Mouse (Mus musculus) MEL (cell line): Measurements from ENCODE around the gene Tnc.

Source experiments
- BHLHE40 ChIP-seq: IDR thresholded peaks from 2 replicates; pipeline ENCODE4 v1.6.1; 2012; ENCODE audit warnings: low read depth, mild to moderate bottlenecking, inconsistent platforms, low read length, improper control_type of control experiment, borderline replicate concordance
- CTCF ChIP-seq, 3 experiments: IDR thresholded peaks in 2 of 3; conservative IDR thresholded peaks in 1 of 3; 2 replicates each; pipeline ENCODE4 v1.5.1; 2011 to 2012; ENCODE audit warnings: low read length in 3 of 3, low read depth in 2 of 3, mild to moderate bottlenecking in 2 of 3, improper control_type of control experiment in 1 of 3, inconsistent platforms in 1 of 3, mixed read lengths in 1 of 3, moderate library complexity in 1 of 3; ENCODE audit not compliant: control insufficient read depth in 1 of 3, insufficient read depth in 1 of 3, poor library complexity in 1 of 3, severe bottlenecking in 1 of 3
- GABPA ChIP-seq: IDR thresholded peaks from 2 replicates; pipeline ENCODE4 v1.6.1; 2012; ENCODE audit warnings: low read depth, mild to moderate bottlenecking, inconsistent platforms, low read length, improper control_type of control experiment, moderate library complexity

DNA sequence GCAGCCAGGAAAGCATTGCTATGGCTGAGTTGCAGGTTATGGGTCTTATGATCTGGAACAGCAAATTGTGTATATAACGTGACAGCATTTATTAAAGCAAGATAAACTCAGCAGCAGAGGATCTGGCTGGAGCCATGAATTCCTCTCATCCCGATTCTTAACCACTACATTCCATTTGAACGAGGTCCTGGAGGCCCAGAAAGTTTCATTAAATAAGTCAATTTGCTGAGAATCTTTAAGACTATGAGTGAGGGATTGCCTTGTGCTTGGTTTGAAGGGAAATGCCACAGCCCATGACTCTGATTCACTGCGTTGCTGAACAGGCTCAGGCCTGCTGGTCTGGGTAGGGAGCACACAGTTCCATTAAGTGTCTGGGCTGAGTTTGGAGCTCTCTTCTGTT, 88.2 kb downstream of the Tnc start:
- TF ChIP-seq CTCF (IDR thresholded peaks at IDR 0.05 in 2 of 3, conservative IDR thresholded peaks at IDR 0.05 in 1 of 3; ENCODE audit: control insufficient read depth in 1 of 3, insufficient read depth in 1 of 3, low read depth in 2 of 3, low read length in 3 of 3, poor library complexity in 1 of 3, severe bottlenecking in 1 of 3) (no peak), GABPA (no peak), BHLHE40 (no peak)
